Mouse (Mus musculus): Measurements from ENCODE around the gene Gabbr2.

The Gabbr2 gene

DNA sequence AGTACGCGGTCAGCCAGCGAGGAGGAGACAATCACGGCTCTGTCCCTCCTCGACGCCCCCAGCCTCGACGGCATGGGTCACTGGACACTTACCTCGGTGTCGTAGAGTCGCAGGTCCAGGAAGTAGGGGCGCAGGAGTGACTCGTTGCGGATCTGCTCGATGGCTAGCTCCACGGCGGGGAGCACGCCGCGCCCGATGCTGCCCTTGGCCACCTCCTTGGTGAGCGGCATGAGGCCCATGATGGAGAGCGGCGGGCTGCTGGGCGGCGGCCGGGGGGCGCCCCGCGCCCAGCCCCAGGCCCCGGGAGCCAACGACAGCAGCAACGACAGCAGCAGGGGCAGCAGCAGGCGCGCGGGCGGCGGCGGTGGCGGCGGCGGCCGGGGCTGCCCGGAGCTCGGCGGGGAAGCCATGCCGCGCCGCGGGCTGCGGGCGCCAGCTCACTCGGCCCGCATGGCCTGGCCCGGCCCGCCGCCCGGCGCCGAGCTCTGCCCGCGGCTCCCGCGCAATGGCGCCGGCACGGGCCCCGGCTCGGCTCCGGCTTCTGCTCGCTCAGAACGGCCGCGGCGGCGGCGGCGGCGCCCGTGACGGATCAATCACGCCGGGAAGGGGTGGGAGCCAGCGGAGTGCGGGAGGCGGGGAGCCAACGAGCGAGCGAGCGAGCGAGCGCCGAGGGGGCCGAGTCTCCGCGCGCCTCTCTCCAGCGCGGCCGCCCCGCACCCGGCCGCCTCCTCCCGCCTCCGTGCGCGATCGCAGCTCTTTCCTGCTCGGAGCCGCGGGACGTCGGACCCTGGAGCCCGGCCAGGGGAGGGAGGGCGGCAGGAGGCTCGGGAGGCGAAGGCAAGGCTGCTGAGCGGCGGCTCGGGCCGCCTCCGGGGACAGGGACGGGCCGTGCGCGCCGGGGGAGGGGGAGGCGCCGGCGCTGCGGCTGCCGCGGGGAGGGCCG is at the start of gene Gabbr2:
TSS of gene Gabbr2 (minus strand) at position 858 of the 943 bp plus-strand sequence.
- peak; percentile 87 for DNase-seq

DNA sequence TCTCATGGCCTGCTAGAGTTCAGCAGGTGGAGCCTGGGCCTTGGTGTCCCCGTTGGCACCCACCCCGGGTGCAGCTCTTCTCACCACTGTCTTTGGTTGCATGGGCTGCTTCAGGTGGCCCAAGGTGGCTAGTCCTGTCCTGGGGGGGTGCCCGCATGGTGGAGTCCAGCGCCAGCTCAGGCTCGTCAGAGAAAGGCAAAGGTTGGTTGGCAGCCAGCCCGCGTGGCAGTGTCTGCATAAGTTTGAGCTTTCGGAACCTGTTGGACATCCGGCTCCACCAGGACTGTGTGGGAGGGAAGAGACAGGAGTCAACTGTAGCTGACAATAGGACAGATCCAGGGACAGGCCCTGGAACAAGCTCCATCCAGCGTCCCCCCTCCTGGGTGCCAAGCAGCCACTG is 47.9 kb upstream of the Gabbr2 start:
- no peak for DNase-seq

DNA sequence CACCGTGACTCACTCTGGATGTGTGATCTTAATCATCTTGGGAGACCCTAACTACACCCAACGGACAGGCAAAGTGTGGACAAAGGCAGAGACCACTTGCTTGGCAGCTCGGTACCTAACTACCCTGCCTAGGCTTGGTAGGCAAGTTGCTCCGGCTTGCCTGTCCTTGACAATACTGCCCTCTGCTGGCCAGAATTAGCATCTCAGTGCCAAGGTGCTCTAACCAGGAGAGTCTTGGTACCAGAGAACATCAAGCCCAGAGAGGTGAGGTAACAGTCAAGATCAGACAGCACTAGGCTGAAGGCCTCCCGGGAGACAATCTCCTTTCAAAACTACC is 45.6 kb upstream of the Gabbr2 start:
- peak; percentile 78 for DNase-seq

GRCm38 (mm10) chr4:47036486-47037320 is 45.0 kb upstream of the Gabbr2 start:
- DNase-seq = peak; percentile 58

GRCm38 (mm10) chr4:47035536-47035935 is 43.9 kb upstream of the Gabbr2 start:
- no peak for DNase-seq

GRCm38 (mm10) chr4:47032171-47032570 is 40.5 kb upstream of the Gabbr2 start:
- DNase-seq = no peak

GRCm38 (mm10) chr4:47028791-47029190 is 37.1 kb upstream of the Gabbr2 start:
- no peak for DNase-seq

GRCm38 (mm10) chr4:47023949-47024348 is 32.3 kb upstream of the Gabbr2 start:
- DNase-seq = no peak

- DNase-seq = no peak
Measured at GRCm38 (mm10) chr4:47022804-47023603, 31.3 kb upstream of the Gabbr2 start.

GRCm38 (mm10) chr4:47020563-47020962 is 28.9 kb upstream of the Gabbr2 start:
- DNase-seq = peak; percentile 49

GRCm38 (mm10) chr4:47015156-47015555 is 23.5 kb upstream of the Gabbr2 start:
- no peak for DNase-seq

- DNase-seq = no peak
Measured at GRCm38 (mm10) chr4:47012476-47012875, 20.8 kb upstream of the Gabbr2 start.

DNA sequence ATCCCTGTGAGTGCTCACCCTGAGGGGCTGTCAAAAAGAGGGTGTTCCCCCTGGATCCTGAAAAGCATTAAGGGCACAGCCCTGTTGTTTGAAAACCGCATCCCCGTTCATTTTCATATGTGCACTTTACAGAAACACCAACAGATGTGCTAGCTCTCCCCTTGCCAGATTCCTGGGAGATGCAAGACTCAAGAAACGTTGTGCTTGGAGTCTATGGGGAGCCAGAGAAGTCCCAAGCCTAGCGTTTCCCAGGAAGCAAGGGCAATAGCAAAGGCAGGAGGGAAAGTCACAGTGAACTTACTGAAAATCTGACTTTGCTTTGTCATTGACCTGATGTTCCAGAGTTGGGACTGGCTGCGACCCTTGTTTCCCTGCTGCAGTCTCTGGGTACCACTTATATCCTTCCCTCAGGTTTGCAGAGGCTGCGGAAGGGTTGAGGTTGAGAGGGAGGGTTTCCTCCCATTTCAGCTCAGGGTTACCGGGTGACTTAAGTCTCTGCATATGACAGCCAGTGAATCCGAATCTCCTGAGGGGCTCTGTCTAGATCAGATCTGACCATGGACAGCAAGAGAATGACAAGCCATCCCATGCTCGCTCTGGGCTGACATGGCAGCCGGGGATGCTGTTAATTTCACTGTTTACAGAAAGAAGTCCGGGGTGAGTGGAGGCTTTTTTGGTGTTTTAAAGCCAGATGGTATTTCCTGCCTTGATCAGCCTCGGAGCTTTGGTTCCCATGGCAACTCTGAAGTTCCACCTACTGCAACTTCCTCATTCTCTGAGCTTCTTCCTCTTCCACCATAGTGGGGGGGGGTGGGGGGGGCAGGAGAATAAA is 18.9 kb upstream of the Gabbr2 start:
- no peak for DNase-seq

GRCm38 (mm10) chr4:47000626-47001395 is 9.1 kb upstream of the Gabbr2 start:
- DNase-seq = peak; percentile 28

- DNase-seq = no peak
Measured at GRCm38 (mm10) chr4:46997969-46998368, 6.3 kb upstream of the Gabbr2 start.

- peak; percentile 50 for DNase-seq
Measured at GRCm38 (mm10) chr4:46992827-46993473, 1.3 kb upstream of the Gabbr2 start.

- DNase-seq = no peak
Measured at GRCm38 (mm10) chr4:46991959-46992316, 265 bp upstream of the Gabbr2 start.

- DNase-seq = peak; percentile 69
Measured at GRCm38 (mm10) chr4:46990281-46991015, 1.2 kb downstream of the Gabbr2 start.

DNA sequence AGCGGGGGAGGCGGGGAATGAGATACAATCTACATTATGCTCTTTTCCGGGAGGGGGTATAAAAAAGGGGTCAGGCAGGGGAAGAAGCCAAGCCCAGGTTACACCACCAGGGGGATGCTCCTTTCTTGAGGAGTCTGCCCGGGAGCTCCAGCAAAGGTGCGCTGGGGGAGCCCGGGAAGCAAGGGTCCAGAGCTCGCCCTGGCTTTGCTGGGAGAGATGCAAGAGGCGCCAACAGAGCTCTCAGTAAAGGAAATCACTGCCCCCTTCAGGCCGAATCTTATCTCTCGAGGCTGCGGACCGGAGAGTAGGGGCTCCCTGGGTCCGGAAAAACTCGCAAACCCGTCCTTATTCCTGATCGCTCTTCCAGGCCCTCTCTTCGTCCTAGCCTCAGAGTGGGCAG is 1.8 kb downstream of the Gabbr2 start:
- peak; percentile 88 for DNase-seq

- DNase-seq = no peak
Measured at GRCm38 (mm10) chr4:46988824-46989223, 2.8 kb downstream of the Gabbr2 start.

Measured in cerebellum, adult 9-11 months (tissue).